Mouse (Mus musculus) layer of hippocampus, postnatal 14 days (tissue): ENCODE measurements at regions not wholly inside any gene's neighbourhood (a gene's known extent, or its start where the extent isn't known, plus 50 kb on each side); places are given as distances from the start of the nearest gene placed in this dataset.

Experiments used
- DNase-seq, 2 experiments: peaks; one replicate each; pipeline ENCODE4 v3.0.0; 2021 to 2022; ENCODE audit warnings: low spot score in 2 of 2, mixed read lengths in 1 of 2

- no peak for DNase-seq
Measured at GRCm38 (mm10) chr14:67139674-67140073, 1130.7 kb upstream of the Gulo start.

DNA sequence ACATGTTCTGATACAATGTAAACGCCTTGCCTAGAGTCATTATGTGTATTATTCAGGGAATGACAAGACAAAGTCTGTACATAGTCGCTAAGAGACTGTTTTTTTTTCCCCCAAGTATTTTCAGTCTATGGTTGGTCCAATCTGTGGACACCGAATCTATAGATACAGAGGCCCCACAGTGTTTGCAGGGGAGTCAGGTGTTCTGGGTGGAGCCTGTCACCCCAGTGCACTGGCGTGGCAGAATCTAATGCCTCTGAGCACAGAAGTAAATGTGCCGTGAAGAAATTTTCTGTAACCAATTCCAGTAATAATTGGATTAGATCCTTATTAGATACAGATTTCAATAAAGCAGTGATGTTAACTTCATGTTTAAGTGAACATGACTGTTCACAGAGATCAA is 1130.1 kb upstream of the Gulo start:
- DNase-seq: no peak

DNA sequence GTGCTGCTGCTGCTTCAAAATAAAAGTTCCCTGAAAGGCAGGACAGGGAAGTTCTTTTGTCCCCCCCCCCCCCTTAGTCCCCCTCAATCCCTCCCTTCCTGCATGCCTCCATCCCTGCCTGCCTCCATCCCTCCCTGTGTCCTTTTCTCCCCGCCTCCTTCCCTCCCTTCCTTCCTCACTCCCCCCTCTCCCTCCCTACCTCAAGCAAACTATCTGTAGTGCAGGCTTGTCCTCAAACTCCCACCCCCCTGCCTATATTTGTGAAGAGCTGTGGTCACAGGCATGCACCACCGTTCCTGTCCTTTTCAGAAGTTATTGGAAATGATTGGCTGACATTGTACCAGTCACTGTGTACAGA is 1127.1 kb upstream of the Gulo start:
- DNase-seq: no peak

GRCm38 (mm10) chr14:67135221-67136140 is 1126.5 kb upstream of the Gulo start:
- peak; percentile 54 to 68 for DNase-seq

- no peak for DNase-seq
Measured at GRCm38 (mm10) chr14:67133221-67133620, 1124.2 kb upstream of the Gulo start.

GRCm38 (mm10) chr14:67127118-67127517 is 1118.1 kb upstream of the Gulo start:
- no peak for DNase-seq

GRCm38 (mm10) chr14:67126254-67126653 is 1117.2 kb upstream of the Gulo start:
- no peak for DNase-seq

- DNase-seq: peak in 1 of 2 experiments; percentile 55
Measured at GRCm38 (mm10) chr14:67123300-67123699, 1114.3 kb upstream of the Gulo start.
